Mouse (Mus musculus) neural tube, embryonic 14.5 days (tissue): Measurements from ENCODE around the gene 6820408C15Rik. TPM values are rescaled to one million over a fixed set of nuclear protein-coding genes. Genes with fewer than 3 reads are reported as not detected.
"Not testable (repeated sequence)": the region's sequence is repeated elsewhere in the genome, so short reads cannot be mapped to it uniquely, and the experiment has no call there.

Source experiments
- ATAC-seq: fragments of 200-750 bp; cut with Nextera tagmentation; 2 replicates; pipeline ENCODE4 v1.8.0; 2017; ENCODE audit warnings: low read depth, mild to moderate bottlenecking, moderate TSS enrichment, moderate library complexity
- H3K27ac ChIP-seq: fragments of 300-500 bp; sonication (generic); 2 replicates; pipeline ENCODE4 v1.5.1; 2014; ENCODE audit warnings: low read depth, mild to moderate bottlenecking, control low read depth, low read length, moderate library complexity, mixed read lengths
- H3K27me3 ChIP-seq: fragments of 300-500 bp; sonication (generic); 2 replicates; pipeline ENCODE4 v1.6.1; 2014; ENCODE audit warnings: low read length; ENCODE audit not compliant: control insufficient read depth, insufficient read depth
- H3K36me3 ChIP-seq: fragments of 300-500 bp; sonication (generic); 2 replicates; pipeline ENCODE4 v1.6.1; 2014; ENCODE audit warnings: low read length, mixed read lengths; ENCODE audit not compliant: control insufficient read depth, insufficient read depth
- H3K4me1 ChIP-seq: fragments of 300-500 bp; sonication (generic); 2 replicates; pipeline ENCODE4 v1.6.1; 2014; ENCODE audit warnings: low read length; ENCODE audit not compliant: control insufficient read depth, insufficient read depth
- H3K4me2 ChIP-seq: fragments of 300-500 bp; sonication (generic); 2 replicates; pipeline ENCODE4 v1.6.1; 2014; ENCODE audit warnings: mild to moderate bottlenecking, low read depth, low read length, control low read depth
- H3K4me3 ChIP-seq: fragments of 300-500 bp; sonication (generic); 2 replicates; pipeline ENCODE4 v1.5.1; 2014; ENCODE audit warnings: low read depth, low read length, control low read depth, mixed read lengths
- H3K9ac ChIP-seq: fragments of 300-500 bp; sonication (generic); replicated peaks from 2 replicates; pipeline ENCODE4 v1.6.1; 2014; ENCODE audit warnings: low read depth, mild to moderate bottlenecking, control low read depth, low read length, mixed read lengths
- H3K9me3 ChIP-seq: fragments of 300-500 bp; sonication (generic); 2 replicates; pipeline ENCODE4 v1.6.1; 2016; ENCODE audit warnings: low read length; ENCODE audit not compliant: control insufficient read depth
- WGBS: fragments of 180-500 bp; shearing (Covaris S2); extraction: QIAGEN DNeasy Blood & Tissue Kit; methylation state at CpG from one replicate; pipeline ENCODE4 v1.1.7; 2014; 5-methylcytosine and 5-hydroxymethylcytosine counted together
- polyA plus RNA-seq: library from polyadenylated mRNA; unstranded; fragments of >200 nt; fragmentation: Nextera tagmentation; extraction: Ambion mirVana; gene quantifications from 2 replicates; pipeline ENCODE4 v1.2.1, GENCODE M21; 2014

Gene 6820408C15Rik
- polyA plus RNA-seq, 1 experiment from 2014 or later, result 0.87 TPM

DNA sequence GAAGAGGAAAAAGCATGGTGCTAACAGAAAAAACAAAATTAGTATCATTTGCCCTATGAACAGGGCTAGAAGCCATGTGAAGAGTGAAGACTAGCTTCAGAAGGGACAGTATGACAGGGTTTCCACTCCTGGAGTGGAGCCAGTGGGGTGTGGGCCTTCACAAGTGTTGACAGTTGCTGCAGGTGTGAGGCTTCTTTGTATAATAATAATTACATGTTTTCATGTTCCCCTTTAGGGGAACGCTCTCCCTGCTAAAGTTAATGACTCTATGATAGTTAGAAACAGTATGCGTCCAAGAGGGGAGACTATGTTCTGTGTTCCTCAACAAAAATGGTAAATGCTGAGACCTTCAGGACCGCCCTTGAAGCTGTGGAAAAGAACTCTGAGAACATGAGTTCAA lies 399 bp downstream of the 6820408C15Rik start:
- Histone ChIP-seq H3K4me1 (peaks cover 26% of the 10 kb centered on the region), H3K9me3 (no peaks in the 10 kb centered on the region), H3K36me3 (no peaks in the 10 kb centered on the region), H3K4me3 (peak overlapping the region; percentile 91; the same call in 1 of the 2 replicates), H3K9ac (no peak overlapping the region), H3K27me3 (no peaks in the 10 kb centered on the region), H3K27ac (no peak overlapping the region), H3K4me2 (peak overlapping the region; percentile 84; the same call in 1 of the 2 replicates)
- ATAC-seq, result no peak
- 97% methylated on average over 3 of the region's 3 CpGs for WGBS

DNA sequence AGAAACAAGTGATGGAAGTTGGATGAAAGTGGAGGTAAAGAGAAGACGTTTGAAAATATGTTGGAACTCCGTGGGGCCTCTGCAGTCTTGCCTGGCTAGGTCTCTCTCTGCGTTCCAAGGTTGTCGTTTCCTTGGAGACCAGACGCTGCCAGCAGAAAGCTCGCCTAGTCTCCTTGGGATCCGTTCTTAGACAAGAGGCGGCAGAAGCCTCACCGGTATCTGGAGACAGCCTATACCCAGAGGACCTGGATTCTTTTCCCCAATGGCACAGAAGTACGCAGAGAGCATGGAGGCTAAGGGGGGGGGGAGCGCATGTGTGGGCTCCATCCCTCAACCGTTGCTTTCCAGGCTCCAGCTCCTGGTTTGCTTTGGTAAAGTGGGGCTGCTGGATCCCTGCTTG lies 12.1 kb downstream of the 6820408C15Rik start:
- ATAC-seq, result no peak
- H3K4me2 ChIP-seq, result peak overlapping the region; percentile 32; the same call in 1 of the 2 replicates
- no peak overlapping the region for H3K4me3 ChIP-seq
- no peak overlapping the region for H3K27ac ChIP-seq
- H3K9me3 ChIP-seq, result no peaks in the 10 kb centered on the region
- H3K9ac ChIP-seq, result no peak overlapping the region
- H3K27me3 ChIP-seq, result no peaks in the 10 kb centered on the region
- WGBS, result 8% methylated on average over 12 of the region's 12 CpGs
- peaks cover 7% of the 10 kb centered on the region for H3K4me1 ChIP-seq
- H3K36me3 ChIP-seq, result no peaks in the 10 kb centered on the region

DNA sequence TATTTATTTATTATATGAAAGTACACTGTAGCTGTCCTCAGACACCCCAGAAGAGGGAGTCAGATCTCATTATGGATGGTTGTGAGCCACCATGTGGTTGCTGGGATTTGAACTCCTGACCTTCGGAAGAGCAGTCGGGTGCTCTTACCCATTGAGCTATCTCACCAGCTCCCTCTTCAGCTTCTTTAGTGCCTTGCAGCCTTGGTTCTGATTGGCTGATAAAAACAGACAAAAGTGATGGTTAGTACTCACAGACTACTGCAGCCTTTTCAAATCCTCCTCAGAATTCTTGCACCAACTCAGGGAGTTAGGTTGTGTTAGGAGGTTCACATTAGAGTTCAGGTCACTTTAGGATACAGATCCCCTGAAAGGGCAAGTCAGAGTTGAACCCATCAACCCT lies 13.1 kb downstream of the 6820408C15Rik start:
- H3K4me3 ChIP-seq, H3K4me1 ChIP-seq, H3K9ac ChIP-seq, ATAC-seq, H3K9me3 ChIP-seq, H3K4me2 ChIP-seq, H3K36me3 ChIP-seq, H3K27me3 ChIP-seq, H3K27ac ChIP-seq: not testable (repeated sequence)
- 92% methylated on average over 2 of the region's 2 CpGs for WGBS

DNA sequence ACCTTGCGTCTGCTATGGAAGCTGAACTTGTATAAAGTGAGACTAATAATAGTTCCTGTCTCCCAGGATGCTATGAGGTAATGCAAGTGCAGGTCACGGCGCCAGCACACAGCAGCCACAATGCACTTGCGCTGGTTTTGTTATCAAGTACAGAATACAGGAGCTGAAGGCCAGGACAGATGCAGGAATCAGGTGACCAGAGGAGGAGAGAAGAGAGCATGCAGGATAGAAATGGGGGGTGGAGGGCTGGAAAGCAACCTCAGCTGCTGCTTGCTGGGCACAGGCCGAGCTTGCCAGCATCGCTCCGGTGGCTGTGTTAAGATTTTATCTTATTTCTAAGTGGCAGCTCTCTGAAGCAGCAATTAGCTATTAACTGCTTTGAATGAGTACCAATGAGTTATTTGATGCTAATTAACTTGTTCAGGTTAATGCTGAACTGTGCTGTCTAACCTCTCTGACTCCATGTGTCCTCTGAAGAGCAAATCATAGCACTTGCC lies 21.1 kb downstream of the 6820408C15Rik start:
- Histone ChIP-seq H3K4me3 (no peak overlapping the region), H3K27me3 (no peaks in the 10 kb centered on the region), H3K27ac (no peak overlapping the region), H3K9me3 (no peaks in the 10 kb centered on the region), H3K9ac (no peak overlapping the region), H3K4me1 (no peaks in the 10 kb centered on the region), H3K36me3 (no peaks in the 10 kb centered on the region), H3K4me2 (no peak overlapping the region)
- WGBS, result 74% methylated on average over 7 of the region's 7 CpGs
- no peak for ATAC-seq

DNA sequence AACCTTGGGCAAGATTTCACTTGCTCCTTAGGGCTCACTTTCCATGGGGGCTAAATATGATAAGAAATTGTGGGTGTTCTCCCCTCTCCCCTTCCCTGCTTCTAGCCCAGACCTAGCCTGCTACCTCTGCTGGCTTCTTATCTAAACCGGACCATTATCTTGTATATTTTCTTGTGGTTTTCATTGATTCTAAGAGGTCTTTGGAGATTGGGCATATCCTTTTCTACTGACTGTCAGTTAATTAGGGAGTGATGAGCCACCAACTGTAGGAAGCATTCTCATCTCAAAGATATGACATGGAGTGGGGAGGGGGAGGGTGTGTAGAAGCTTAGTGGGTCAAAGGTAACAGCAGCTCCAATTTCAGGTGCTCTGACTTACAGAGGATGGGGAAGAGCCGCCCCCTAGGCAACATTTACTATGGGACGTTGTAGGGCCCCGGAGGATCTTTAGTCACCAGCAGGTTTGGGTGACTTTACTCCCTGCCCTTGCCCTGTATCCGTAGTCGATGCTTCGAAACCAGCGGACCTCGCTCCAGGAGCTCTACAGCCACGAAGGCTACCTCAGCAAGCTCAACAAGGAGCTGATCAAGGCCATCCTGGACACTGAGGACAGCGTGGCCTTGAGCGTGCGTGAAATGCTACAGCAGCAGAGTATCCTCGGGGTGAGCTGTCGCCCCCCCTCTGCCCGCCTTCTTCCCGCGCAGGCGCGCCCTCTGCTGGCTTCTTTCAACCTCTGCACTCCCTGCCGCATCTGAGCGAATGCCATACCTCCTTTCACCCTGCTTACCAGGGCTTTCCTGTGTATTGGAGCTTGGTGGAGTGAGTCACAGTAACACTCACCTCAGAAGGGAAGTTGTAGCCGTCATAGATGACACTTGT lies 21.8 kb downstream of the 6820408C15Rik start:
- Histone ChIP-seq H3K4me1 (no peaks in the 10 kb centered on the region), H3K9me3 (no peaks in the 10 kb centered on the region), H3K27ac (no peak overlapping the region), H3K27me3 (no peaks in the 10 kb centered on the region), H3K4me2 (peak overlapping the region; percentile 55), H3K9ac (peak overlapping the region; percentile 44), H3K4me3 (peak overlapping the region; percentile 16; the same call in 1 of the 2 replicates), H3K36me3 (no peaks in the 10 kb centered on the region)
- WGBS, result 3% methylated on average over 23 of the region's 23 CpGs
- peak; percentile 89 for ATAC-seq

DNA sequence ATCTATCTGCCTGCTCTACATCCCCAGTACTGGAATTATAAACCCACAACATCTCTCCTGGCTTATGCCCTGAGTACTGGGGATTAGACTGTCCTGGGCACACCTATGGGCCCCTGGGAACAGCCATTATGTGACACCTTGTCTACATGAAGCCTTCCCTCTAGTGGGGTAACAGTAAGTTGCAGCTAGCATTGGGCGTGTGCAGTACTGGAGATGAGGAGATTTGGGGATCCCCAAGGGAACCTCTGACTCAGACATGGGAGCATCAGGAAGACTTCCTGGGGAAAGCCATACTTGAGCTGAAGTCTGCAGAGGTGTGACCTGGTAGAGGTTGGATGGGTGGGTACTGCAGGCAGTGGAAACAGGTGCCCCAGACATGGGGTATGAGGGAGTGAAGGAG lies 23.6 kb downstream of the 6820408C15Rik start:
- 62% methylated on average over 1 of the region's 1 CpGs for WGBS
- Histone ChIP-seq H3K4me1 (no peaks in the 10 kb centered on the region), H3K36me3 (no peaks in the 10 kb centered on the region), H3K9me3 (no peaks in the 10 kb centered on the region), H3K4me3 (no peak overlapping the region), H3K4me2 (no peak overlapping the region), H3K9ac (no peak overlapping the region), H3K27ac (no peak overlapping the region), H3K27me3 (no peaks in the 10 kb centered on the region)
- no peak for ATAC-seq

DNA sequence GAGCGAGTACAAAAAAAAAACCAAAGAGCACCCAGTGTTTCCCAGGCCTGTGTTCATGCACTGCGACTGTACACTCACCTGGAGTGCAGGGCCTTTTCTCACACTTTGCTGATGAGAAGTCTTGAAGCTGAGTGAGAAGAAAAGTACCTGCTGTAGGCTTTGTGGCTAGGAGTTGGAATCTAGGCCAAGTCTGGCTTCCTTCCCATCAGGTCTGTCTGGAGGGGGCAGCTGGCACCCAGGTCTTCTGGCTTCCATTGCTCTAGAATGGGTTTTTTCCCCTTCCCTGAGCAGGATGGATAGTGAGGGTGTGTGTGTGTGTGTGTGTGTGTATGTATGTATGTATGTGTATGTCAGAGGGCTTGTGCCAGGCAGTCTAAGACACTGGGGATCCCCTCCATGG lies 24.4 kb downstream of the 6820408C15Rik start:
- Histone ChIP-seq H3K27me3 (no peaks in the 10 kb centered on the region), H3K9me3 (no peaks in the 10 kb centered on the region), H3K4me3 (no peak overlapping the region), H3K9ac (no peak overlapping the region), H3K27ac (no peak overlapping the region), H3K4me2 (no peak overlapping the region), H3K4me1 (no peaks in the 10 kb centered on the region), H3K36me3 (no peaks in the 10 kb centered on the region)
- WGBS, result 78% methylated on average over 2 of the region's 2 CpGs
- no peak for ATAC-seq

DNA sequence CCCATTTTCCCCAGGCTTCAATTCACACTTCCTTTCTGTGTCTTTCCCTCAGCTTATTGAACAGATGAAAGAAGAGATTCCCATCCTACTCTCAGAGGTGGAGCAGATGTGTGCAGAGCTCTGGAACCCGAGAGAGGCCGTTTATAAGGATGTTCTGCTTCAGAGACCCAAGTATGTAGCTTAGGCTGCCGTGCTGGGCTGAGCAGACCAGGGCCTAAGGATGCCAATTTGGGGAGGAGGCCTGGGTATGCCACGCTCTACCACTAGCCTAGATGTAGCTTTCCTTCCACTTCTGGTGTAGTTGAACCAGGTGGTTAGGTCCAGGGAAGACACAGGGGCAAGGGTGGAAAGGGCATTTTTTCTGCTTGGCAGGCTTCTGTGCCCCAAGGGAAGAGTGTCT lies 26.9 kb downstream of the 6820408C15Rik start:
- Histone ChIP-seq H3K4me3 (no peak overlapping the region), H3K4me1 (no peaks in the 10 kb centered on the region), H3K4me2 (no peak overlapping the region), H3K9me3 (no peaks in the 10 kb centered on the region), H3K27ac (no peak overlapping the region), H3K9ac (no peak overlapping the region), H3K36me3 (no peaks in the 10 kb centered on the region), H3K27me3 (no peaks in the 10 kb centered on the region)
- no peak for ATAC-seq
- WGBS, result 75% methylated on average over 4 of the region's 4 CpGs

DNA sequence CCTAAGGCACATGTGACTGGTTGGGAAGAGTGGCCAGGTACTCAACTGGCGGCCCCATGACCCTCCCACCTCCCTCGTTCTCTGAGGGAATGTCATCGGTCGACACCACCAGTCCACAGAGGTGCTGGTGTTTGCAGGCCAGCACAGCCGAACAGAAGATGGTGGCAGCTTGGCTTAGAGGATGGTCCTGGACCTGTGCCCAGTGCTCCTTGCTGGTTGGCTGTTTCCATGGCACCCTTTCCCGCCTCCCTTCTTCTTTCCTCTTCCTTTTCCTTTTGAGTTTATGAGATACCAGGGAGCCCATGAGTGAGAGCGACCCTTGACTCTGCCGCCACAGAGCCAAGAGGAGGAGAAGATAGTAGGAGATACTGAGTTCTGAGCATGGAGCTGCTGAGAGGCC lies 27.9 kb downstream of the 6820408C15Rik start:
- Histone ChIP-seq H3K9ac (no peak overlapping the region), H3K9me3 (no peaks in the 10 kb centered on the region), H3K27ac (no peak overlapping the region), H3K36me3 (no peaks in the 10 kb centered on the region), H3K27me3 (no peaks in the 10 kb centered on the region), H3K4me1 (no peaks in the 10 kb centered on the region), H3K4me2 (no peak overlapping the region), H3K4me3 (no peak overlapping the region)
- no peak for ATAC-seq
- 83% methylated on average over 8 of the region's 8 CpGs for WGBS
